Mouse (Mus musculus) kidney, adult 2 months (tissue): ENCODE measurements around the gene Tbx6. TPM values are rescaled to one million over a fixed set of nuclear protein-coding genes. Genes with fewer than 3 reads are reported as not detected.
"Not testable (repeated sequence)": the region's sequence is repeated elsewhere in the genome, so short reads cannot be mapped to it uniquely, and the experiment has no call there.

Experiments used
- DNase-seq: peaks from one replicate; pipeline ENCODE4 v3.0.0; 2021
- H3K27ac ChIP-seq: fragments of 200-500 bp; 2 replicates; pipeline ENCODE4 v1.5.1; 2012; ENCODE audit warnings: low read depth, low read length, control low read depth, inconsistent platforms; ENCODE audit not compliant: insufficient read depth
- H3K27me3 ChIP-seq: fragments of 200-500 bp; replicated peaks from 2 replicates; pipeline ENCODE4 v1.6.1; 2012; ENCODE audit warnings: mild to moderate bottlenecking, moderate library complexity, low read length, inconsistent platforms; ENCODE audit not compliant: control insufficient read depth, insufficient read depth
- H3K36me3 ChIP-seq: fragments of 200-500 bp; 2 replicates; pipeline ENCODE4 v1.6.1; 2012; ENCODE audit warnings: mild to moderate bottlenecking, moderate library complexity, low read length, inconsistent platforms; ENCODE audit not compliant: control insufficient read depth, insufficient read depth
- H3K4me1 ChIP-seq: fragments of 200-500 bp; 2 replicates; pipeline ENCODE4 v1.6.1; 2011; ENCODE audit warnings: low read length; ENCODE audit not compliant: control insufficient read depth, insufficient read depth
- H3K4me3 ChIP-seq: fragments of 200-500 bp; 2 replicates; pipeline ENCODE4 v1.5.1; 2011; ENCODE audit warnings: mild to moderate bottlenecking, low read depth, low read length, control low read depth; ENCODE audit not compliant: insufficient read depth
- CTCF ChIP-seq: fragments of 200-500 bp; conservative IDR thresholded peaks from 2 replicates; pipeline ENCODE4 v1.5.1; 2011; ENCODE audit warnings: low read depth, mild to moderate bottlenecking, control low read depth, low read length, moderate library complexity, mixed read lengths; ENCODE audit not compliant: insufficient read depth, insufficient read length
- POLR2A ChIP-seq: fragments of 200-500 bp; IDR thresholded peaks from one replicate; pipeline ENCODE4 v1.6.1; 2011; ENCODE audit warnings: low read depth, low read length, control low read depth
- WGBS: fragments of 180-500 bp; shearing (Covaris S2); methylation state at CpG from one replicate; pipeline ENCODE4 v1.1.7; 2018; 5-methylcytosine and 5-hydroxymethylcytosine counted together
- polyA plus RNA-seq: library from polyadenylated mRNA; depleted of rRNA; stranded (reverse); fragments of >200 nt; gene quantifications from 2 replicates; pipeline ENCODE4 v1.2.3, GENCODE M21; 2012

Gene Tbx6
- polyA plus RNA-seq, 1 experiment: 2.1 TPM

DNA sequence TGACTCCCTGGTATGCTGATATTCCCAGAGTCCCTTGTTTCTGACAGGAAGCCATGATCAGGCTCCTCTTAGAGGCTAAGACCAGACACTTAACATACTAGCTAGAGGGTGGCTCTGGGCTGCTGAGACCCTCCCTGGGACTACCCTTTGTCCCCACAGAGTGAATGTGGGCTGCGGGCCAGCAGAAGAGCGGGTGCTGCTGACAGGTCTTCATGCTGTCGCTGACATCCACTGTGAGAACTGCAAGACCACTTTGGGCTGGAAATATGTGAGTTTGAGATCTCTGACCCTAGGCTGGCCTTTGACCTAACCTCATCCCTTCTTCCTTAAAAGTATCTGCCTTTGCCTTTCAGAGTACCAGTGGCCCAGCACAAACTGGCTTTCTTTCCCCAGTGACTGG, 3.1 kb upstream of the Tbx6 start:
- Histone ChIP-seq H3K27ac (no peak overlapping the region), H3K36me3 (no peaks in the 10 kb centered on the region; the same call in 1 of the 2 replicates), H3K27me3 (no peaks in the 10 kb centered on the region), H3K4me1 (peaks cover 22% of the 10 kb centered on the region; the same call in 1 of the 2 replicates), H3K4me3 (no peak overlapping the region)
- 69% methylated on average over 3 of the region's 3 CpGs for WGBS
- DNase-seq: no peak
- no peak for TF ChIP-seq CTCF
- TF ChIP-seq POLR2A: no peak

DNA sequence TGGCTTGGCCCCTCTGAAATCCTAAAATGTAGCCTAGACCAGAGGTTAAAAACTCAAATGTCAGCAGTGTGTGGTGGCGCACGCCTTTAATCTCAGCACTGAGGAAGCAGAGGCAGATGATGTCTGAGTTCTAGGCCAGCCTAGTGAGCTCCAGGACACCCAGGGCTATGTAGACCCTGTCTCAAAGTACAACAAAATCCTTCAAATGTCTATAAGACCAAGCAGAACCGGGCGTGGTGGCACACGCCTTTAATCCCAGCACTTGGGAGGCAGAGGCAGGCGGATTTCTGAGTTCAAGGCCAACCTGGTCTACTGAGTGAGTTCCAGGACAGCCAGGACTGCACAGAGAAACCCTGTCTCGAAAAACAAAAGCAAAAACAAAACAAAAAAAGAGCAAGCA, 2.2 kb upstream of the Tbx6 start:
- not testable (repeated sequence) for DNase-seq, H3K27me3 ChIP-seq, H3K36me3 ChIP-seq, H3K27ac ChIP-seq, H3K4me3 ChIP-seq
- H3K4me1 ChIP-seq: peaks cover 22% of the 10 kb centered on the region; the same call in 1 of the 2 replicates
- WGBS: 92% methylated on average over 7 of the region's 7 CpGs

DNA sequence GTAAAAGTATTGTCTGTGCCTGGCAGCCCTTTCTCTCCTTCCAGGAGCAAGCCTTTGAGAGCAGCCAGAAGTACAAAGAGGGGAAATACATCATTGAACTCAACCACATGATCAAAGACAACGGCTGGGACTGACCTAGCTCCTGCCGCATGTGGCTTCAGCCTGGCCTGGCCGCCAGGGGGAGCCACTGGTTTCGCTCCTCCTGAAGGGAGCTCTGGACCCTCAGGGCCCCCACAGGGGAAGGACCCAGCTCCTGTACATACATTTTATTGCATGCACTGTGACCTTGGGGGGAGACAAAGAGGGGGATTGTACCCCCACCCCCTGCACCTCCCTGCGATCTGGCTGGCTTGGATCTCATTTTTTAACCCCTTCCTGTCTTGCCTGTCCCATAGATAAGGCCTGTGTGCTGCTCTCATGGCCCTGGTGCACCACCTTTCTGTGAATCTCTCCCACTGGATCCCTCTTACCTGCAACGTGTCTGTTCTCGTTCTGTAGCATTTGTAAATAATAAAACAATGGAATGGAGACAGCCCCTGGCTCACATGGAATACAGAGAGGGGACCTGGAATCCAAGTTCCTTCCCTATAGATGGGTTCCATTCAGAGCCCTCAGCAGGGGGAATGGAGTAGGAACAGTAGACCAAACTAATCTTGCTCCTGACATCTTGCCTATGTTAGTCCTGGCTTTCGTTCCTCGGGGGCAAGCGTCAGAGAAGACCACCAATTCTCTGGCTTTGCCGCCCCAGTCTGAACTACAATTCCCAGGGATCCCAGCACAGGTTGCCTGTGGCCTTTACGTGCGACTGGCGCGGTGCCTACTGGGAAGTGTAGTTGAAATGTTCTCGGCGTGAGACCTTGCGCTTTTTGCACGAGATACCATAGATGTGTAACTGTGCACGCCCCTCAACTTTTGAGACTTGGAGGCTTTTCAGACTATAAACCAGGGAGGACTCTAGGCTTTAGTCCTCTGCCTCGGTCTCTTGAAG, 1.0 kb upstream of the Tbx6 start:
- peak overlapping the region; percentile 35 for H3K4me3 ChIP-seq
- TF ChIP-seq CTCF: peak; percentile 80
- peak; percentile 60 for TF ChIP-seq POLR2A
- H3K4me1 ChIP-seq: peaks cover 22% of the 10 kb centered on the region; the same call in 1 of the 2 replicates
- WGBS: 3% methylated on average over 21 of the region's 21 CpGs
- no peaks in the 10 kb centered on the region; the same call in 1 of the 2 replicates for H3K36me3 ChIP-seq
- peak overlapping the region; percentile 19; the same call in 1 of the 2 replicates for H3K27ac ChIP-seq
- DNase-seq: peak; percentile 90
- no peaks in the 10 kb centered on the region for H3K27me3 ChIP-seq

DNA sequence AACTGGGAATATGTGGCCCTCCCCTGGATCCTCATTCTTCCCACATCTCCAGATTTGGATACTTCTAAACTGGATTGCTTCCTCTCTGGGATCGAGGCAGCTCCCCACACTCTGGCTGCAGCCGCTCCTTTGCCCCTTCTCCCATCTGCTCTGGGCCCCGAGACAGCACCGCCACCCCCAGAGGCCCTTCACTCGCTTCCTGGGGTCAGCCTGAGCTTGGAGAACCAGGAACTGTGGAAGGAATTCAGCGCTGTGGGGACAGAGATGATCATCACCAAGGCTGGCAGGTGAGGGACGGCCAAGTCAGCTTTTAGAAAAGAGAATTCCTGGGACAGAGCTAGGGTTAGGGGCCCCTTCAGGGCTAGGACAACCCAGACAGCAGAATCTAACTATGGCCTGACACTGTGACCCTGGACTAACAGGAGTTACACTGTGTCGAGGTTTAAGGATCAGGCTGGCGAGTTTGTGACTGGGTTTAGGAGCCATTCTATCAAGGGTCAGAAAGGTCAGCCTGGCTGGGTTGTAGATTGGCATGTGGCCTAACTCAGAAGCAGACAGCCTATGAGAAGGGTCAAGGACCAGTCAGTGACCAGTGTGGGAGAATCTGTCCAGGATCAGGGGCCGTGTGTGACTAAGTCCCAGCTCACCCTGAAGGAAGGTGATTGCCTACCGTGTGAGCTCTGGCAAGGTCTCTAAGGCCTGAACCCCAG, 533 bp downstream of the Tbx6 start:
- no peaks in the 10 kb centered on the region; the same call in 1 of the 2 replicates for H3K36me3 ChIP-seq
- peaks cover 11% of the 10 kb centered on the region; the same call in 1 of the 2 replicates for H3K4me1 ChIP-seq
- no peak overlapping the region for H3K4me3 ChIP-seq
- DNase-seq: no peak
- no peak overlapping the region for H3K27ac ChIP-seq
- WGBS: 47% methylated on average over 11 of the region's 11 CpGs
- TF ChIP-seq POLR2A: no peak
- no peak for TF ChIP-seq CTCF
- H3K27me3 ChIP-seq: no peaks in the 10 kb centered on the region

DNA sequence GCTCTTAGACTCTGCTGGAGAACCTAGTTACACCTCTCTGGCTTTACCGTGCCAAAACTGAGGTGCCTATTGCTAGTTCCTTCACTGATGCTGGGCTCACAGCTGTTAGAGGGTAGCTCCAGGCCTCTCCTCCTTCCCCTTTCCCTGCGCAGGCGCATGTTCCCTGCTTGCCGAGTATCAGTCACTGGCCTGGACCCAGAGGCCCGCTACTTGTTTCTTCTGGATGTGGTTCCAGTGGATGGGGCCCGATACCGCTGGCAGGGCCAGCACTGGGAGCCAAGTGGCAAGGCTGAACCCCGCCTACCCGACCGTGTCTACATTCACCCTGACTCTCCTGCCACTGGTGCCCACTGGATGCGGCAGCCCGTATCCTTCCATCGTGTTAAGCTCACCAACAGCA, 1.4 kb downstream of the Tbx6 start:
- Histone ChIP-seq H3K27me3 (no peaks in the 10 kb centered on the region), H3K27ac (no peak overlapping the region), H3K4me1 (peaks cover 11% of the 10 kb centered on the region; the same call in 1 of the 2 replicates), H3K4me3 (no peak overlapping the region), H3K36me3 (no peaks in the 10 kb centered on the region; the same call in 1 of the 2 replicates)
- no peak for DNase-seq
- WGBS: 66% methylated on average over 13 of the region's 13 CpGs
- TF ChIP-seq CTCF (no peak), POLR2A (no peak)

DNA sequence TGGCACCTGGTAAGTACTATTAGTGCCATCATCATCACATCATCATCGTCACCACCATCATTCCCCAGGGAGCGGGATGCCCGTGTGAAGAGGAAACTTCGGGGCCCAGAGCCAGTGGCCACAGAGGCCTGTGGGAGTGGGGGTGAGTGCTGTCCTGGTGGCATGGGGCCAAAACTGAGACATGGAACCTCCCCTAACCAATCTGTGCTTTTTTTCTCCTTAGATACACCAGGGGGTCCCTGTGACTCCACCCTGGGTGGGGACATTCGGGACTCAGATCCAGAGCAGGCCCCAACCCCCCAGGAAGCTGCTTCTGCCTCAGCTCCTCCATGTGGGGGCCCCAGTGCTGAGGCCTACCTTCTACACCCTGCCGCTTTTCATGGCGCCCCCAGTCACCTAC, 3.2 kb downstream of the Tbx6 start:
- WGBS: 66% methylated on average over 7 of the region's 7 CpGs
- Histone ChIP-seq H3K4me3 (no peak overlapping the region), H3K4me1 (peaks cover 5% of the 10 kb centered on the region; the same call in 1 of the 2 replicates), H3K27me3 (no peaks in the 10 kb centered on the region), H3K27ac (no peak overlapping the region), H3K36me3 (no peaks in the 10 kb centered on the region; the same call in 1 of the 2 replicates)
- no peak for DNase-seq
- TF ChIP-seq CTCF (no peak), POLR2A (no peak)

DNA sequence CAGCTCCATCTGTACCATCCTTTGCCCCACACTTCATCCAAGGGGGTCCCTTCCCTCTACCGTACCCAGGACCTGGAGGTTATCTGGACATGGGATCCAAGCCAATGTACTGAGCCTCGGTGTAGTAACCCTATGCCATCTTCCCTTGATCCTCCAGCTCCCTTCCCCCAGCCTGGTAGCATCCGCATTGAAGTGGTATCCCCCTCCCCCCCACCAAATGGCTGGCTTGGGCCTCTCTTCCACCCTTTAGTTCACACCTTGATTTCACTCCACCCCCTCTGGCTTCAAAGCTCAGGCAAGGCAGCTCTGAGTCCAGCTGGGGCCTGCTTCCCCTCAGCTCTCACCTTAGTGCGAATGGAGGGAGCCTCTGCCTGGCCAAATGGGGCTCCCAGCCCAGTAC, 3.8 kb downstream of the Tbx6 start:
- WGBS: 79% methylated on average over 4 of the region's 4 CpGs
- Histone ChIP-seq H3K27ac (no peak overlapping the region), H3K4me1 (peaks cover 5% of the 10 kb centered on the region; the same call in 1 of the 2 replicates), H3K4me3 (no peak overlapping the region), H3K36me3 (no peaks in the 10 kb centered on the region; the same call in 1 of the 2 replicates), H3K27me3 (no peaks in the 10 kb centered on the region)
- DNase-seq: no peak
- TF ChIP-seq POLR2A (no peak), CTCF (no peak)
